In the genomic region with DNA sequence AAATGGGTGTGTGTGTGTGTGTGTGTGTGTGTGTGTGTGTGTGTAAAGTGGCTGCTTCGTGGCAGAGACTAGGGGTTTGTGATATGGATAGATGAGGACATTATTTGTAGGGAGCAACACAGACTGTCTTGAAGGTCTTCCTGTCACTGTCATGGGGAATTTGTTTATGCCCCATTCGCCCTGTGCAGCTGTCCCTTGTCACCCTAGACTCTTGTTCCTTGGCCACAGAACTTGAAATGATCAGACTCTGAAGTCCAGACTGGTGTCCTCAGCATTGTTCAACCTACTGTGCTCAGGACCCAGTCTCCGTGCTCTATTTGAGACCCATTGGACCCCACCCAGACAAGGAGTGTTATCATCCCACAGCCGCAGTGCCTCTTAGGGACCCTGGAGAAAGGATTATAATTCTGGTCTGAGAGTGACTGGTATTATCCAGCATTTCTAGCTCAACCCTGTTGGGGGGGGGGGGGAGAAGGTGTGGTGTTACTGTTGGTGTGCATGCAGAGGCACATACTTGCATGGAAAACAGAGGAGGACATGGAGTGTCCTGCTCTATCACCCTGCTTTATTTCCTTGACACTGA, we compare ENCODE assay signal across 34 mouse cellular contexts. TPM values are rescaled to one million over a fixed set of nuclear protein-coding genes. Genes with fewer than 3 reads are reported as not detected.
DNase-seq lines count a peak whose midpoint lies in the region; ATAC-seq and TF ChIP-seq lines count a peak whose summit lies in the region.
"Had no signal": no experiment of that assay in that cellular context is flagged by ENCODE, and none has a peak within 500 bp of the region (broad histone marks: within the 10 kb centered on the region; RNA-seq: fewer than 3 reads in every experiment).

No protein-coding gene starts in this region.

- peaks cover 31% of the 10 kb centered on the region for H3K4me1 ChIP-seq in heart, embryonic 13.5 days
- H3K4me1 ChIP-seq in heart, adult 2 months (ENCODE audit: control insufficient read depth, insufficient read depth, low read length), result peaks cover 7% of the 10 kb centered on the region
- H3K4me1 ChIP-seq in erythroblast, embryonic 14.5 days (ENCODE audit: control insufficient read depth), result peaks cover 71% of the 10 kb centered on the region
- H3K4me1 ChIP-seq in liver, embryonic 12.5 days, result peaks cover 51% of the 10 kb centered on the region
- H3K4me1 ChIP-seq in liver, postnatal 0 days (ENCODE audit: insufficient read depth), result peaks cover 20% of the 10 kb centered on the region
- H3K4me1 ChIP-seq: embryonic facial prominence, embryonic 10.5 days; embryonic facial prominence, embryonic 15.5 days; forebrain, embryonic 10.5 days; forebrain, embryonic 15.5 days; hindbrain, embryonic 13.5 days; limb, embryonic 15.5 days; midbrain, embryonic 10.5 days; neural tube, embryonic 12.5 days had no signal

- 57% methylated on average over 4 of the region's 4 CpGs for WGBS in heart, embryonic 13.5 days
- 59% methylated on average over 4 of the region's 4 CpGs for WGBS in heart, adult 2 months
- WGBS in liver, embryonic 12.5 days (ENCODE audit: insufficient replicate concordance), result 46% methylated on average over 4 of the region's 4 CpGs
- 58% methylated on average over 4 of the region's 4 CpGs for whole genome bisulfite sequencing in liver, postnatal 0 days (ENCODE audit: insufficient replicate concordance)

- no peak for TF ChIP-seq CTCF in heart, adult 2 months (IDR thresholded peaks at IDR 0.05)
- no peak for TF ChIP-seq CTCF in liver, postnatal 0 days (IDR thresholded peaks at IDR 0.05; ENCODE audit: low read depth)

- H3K79me2 ChIP-seq in heart, adult 2 months (replicated peaks; ENCODE audit: control insufficient read depth, insufficient read depth, low read length), result peaks cover 5% of the 10 kb centered on the region

- DNase-seq in heart, adult 2 months, result no peak
- DNase-seq in liver, postnatal 0 days, result no peak
- no peak for DNase-seq in frontal cortex, postnatal 14 days (ENCODE audit: low spot score in 2 of 2)
- no peak for DNase-seq in lung, adult 18-20 months
- no peak for DNase-seq in cerebellum, postnatal 10 days
- DNase-seq: adrenal gland, postnatal 36 days; cerebellum, adult 2 months; cerebellum, postnatal 25 days; gastrocnemius, postnatal 14 days; heart, adult 11 months; kidney, adult 9 months; kidney, postnatal 14 days; layer of hippocampus, adult 9-11 months; lung, postnatal 4 days; right cerebral cortex, adult 18-20 months; thymus, adult 18-20 months; thymus, postnatal 4 days had no signal

- no peak for TF ChIP-seq EP300 in heart, adult 2 months (IDR thresholded peaks at IDR 0.05; ENCODE audit: insufficient read depth, low read depth, low read length)
- no peak for TF ChIP-seq EP300 in liver, postnatal 0 days (IDR thresholded peaks at IDR 0.05; ENCODE audit: low read depth)

- H3K9ac ChIP-seq in heart, embryonic 13.5 days, result no peak overlapping the region
- H3K9ac ChIP-seq in heart, adult 2 months (ENCODE audit: low read depth, low read length), result no peak overlapping the region
- peak overlapping the region; percentile 19 for H3K9ac ChIP-seq in liver, embryonic 12.5 days
- H3K9ac ChIP-seq in liver, postnatal 0 days (replicated peaks), result no peak overlapping the region
- H3K9ac ChIP-seq: embryonic facial prominence, embryonic 15.5 days; forebrain, embryonic 15.5 days; heart, embryonic 15.5 days; hindbrain, embryonic 13.5 days; limb, embryonic 15.5 days; neural tube, embryonic 12.5 days had no signal

- peaks cover 26% of the 10 kb centered on the region for H3K36me3 ChIP-seq in heart, embryonic 13.5 days
- 0 out of 2 replicates have a peak, but pooled peaks cover 2% of the 10 kb centered on the region for H3K36me3 ChIP-seq in heart, adult 2 months (ENCODE audit: control insufficient read depth, insufficient read depth, low read length)
- peaks cover 82% of the 10 kb centered on the region for H3K36me3 ChIP-seq in erythroblast, embryonic 14.5 days (ENCODE audit: control insufficient read depth)
- peaks cover 34% of the 10 kb centered on the region for H3K36me3 ChIP-seq in liver, embryonic 12.5 days
- H3K36me3 ChIP-seq in liver, postnatal 0 days (replicated peaks; ENCODE audit: insufficient read depth, low read length), result peaks cover 11% of the 10 kb centered on the region

- no peak overlapping the region for H3K4me3 ChIP-seq in heart, embryonic 13.5 days
- no peak overlapping the region for H3K4me3 ChIP-seq in heart, adult 2 months
- peak overlapping the region; percentile 13 for H3K4me3 ChIP-seq in erythroblast, embryonic 14.5 days (replicated peaks)
- H3K4me3 ChIP-seq in liver, embryonic 12.5 days, result no peak overlapping the region
- H3K4me3 ChIP-seq in liver, postnatal 0 days (ENCODE audit: low read depth, low read length), result no peak overlapping the region
- H3K4me3 ChIP-seq: embryonic facial prominence, embryonic 10.5 days; embryonic facial prominence, embryonic 15.5 days; forebrain, embryonic 10.5 days; forebrain, embryonic 15.5 days; heart, embryonic 15.5 days; hindbrain, embryonic 13.5 days; limb, embryonic 10.5 days; limb, embryonic 15.5 days; midbrain, embryonic 10.5 days; myocyte; neural tube, embryonic 12.5 days had no signal

- H3K4me2 ChIP-seq in heart, embryonic 13.5 days, result no peak overlapping the region
- peak overlapping the region; percentile 32 for H3K4me2 ChIP-seq in liver, embryonic 12.5 days
- no peak overlapping the region; the same call in 1 of the 2 replicates for H3K4me2 ChIP-seq in liver, postnatal 0 days (ENCODE audit: low read depth, low read length)
- H3K4me2 ChIP-seq: embryonic facial prominence, embryonic 15.5 days; forebrain, embryonic 15.5 days; heart, embryonic 15.5 days; hindbrain, embryonic 13.5 days; limb, embryonic 15.5 days; neural tube, embryonic 12.5 days had no signal

- intact Hi-C loops in heart, adult 2 months (cut with DNase I), result no loop called here

- H3K27ac ChIP-seq in heart, embryonic 13.5 days (replicated peaks), result 0 out of 2 replicates have a peak overlapping the region, but pooled peaks have one; percentile 21
- H3K27ac ChIP-seq in heart, adult 2 months, result no peak overlapping the region
- H3K27ac ChIP-seq in liver, embryonic 12.5 days, result peak overlapping the region; percentile 75
- H3K27ac ChIP-seq in liver, postnatal 0 days (ENCODE audit: low read depth), result 0 out of 2 replicates have a peak overlapping the region, but pooled peaks have one; percentile 12
- H3K27ac ChIP-seq: embryonic facial prominence, embryonic 10.5 days; embryonic facial prominence, embryonic 15.5 days; forebrain, embryonic 10.5 days; forebrain, embryonic 15.5 days; heart, embryonic 15.5 days; hindbrain, embryonic 13.5 days; limb, embryonic 10.5 days; limb, embryonic 15.5 days; midbrain, embryonic 10.5 days; neural tube, embryonic 12.5 days; stomach, postnatal 0 days had no signal

- no peak for TF ChIP-seq POLR2A in heart, adult 2 months (IDR thresholded peaks at IDR 0.05; ENCODE audit: insufficient read depth, low read depth, low read length)

- ATAC-seq in heart, embryonic 13.5 days (ENCODE audit: extremely low read depth, insufficient number of reproducible peaks, low FRiP score, low TSS enrichment), result no peak
- peak; percentile 80 for ATAC-seq in liver, embryonic 12.5 days
- ATAC-seq in liver, postnatal 0 days, result 0 out of 2 replicates have a peak, but pooled peaks have one; percentile 8
- ATAC-seq: CD4-positive, CD25-positive, alpha-beta regulatory T cell, adult 4 months; forebrain, embryonic 15.5 days; intestine, postnatal 0 days had no signal

- H3K9me3 ChIP-seq in heart, embryonic 13.5 days, result no peaks in the 10 kb centered on the region
- no peaks in the 10 kb centered on the region for H3K9me3 ChIP-seq in erythroblast, embryonic 14.5 days (ENCODE audit: control insufficient read depth, low read length)
- no peaks in the 10 kb centered on the region for H3K9me3 ChIP-seq in liver, embryonic 12.5 days (replicated peaks)
- H3K9me3 ChIP-seq in liver, postnatal 0 days (ENCODE audit: low read length), result no peaks in the 10 kb centered on the region
- H3K9me3 ChIP-seq: embryonic facial prominence, embryonic 10.5 days; embryonic facial prominence, embryonic 15.5 days; forebrain, embryonic 10.5 days; forebrain, embryonic 15.5 days; heart, embryonic 15.5 days; hindbrain, embryonic 13.5 days; limb, embryonic 10.5 days; limb, embryonic 15.5 days; midbrain, embryonic 10.5 days; neural tube, embryonic 12.5 days had no signal

- no peaks in the 10 kb centered on the region for H3K27me3 ChIP-seq in heart, embryonic 13.5 days (replicated peaks)
- H3K27me3 ChIP-seq in heart, adult 2 months (ENCODE audit: control insufficient read depth, insufficient read depth, low read length), result no peaks in the 10 kb centered on the region
- no peaks in the 10 kb centered on the region for H3K27me3 ChIP-seq in erythroblast, embryonic 14.5 days (ENCODE audit: control insufficient read depth)
- no peaks in the 10 kb centered on the region for H3K27me3 ChIP-seq in liver, embryonic 12.5 days (replicated peaks)
- H3K27me3 ChIP-seq in liver, postnatal 0 days (ENCODE audit: insufficient read depth, low read length), result no peaks in the 10 kb centered on the region
- H3K27me3 ChIP-seq: embryonic facial prominence, embryonic 15.5 days; forebrain, embryonic 15.5 days; heart, embryonic 15.5 days; hindbrain, embryonic 13.5 days; limb, embryonic 15.5 days; neural tube, embryonic 12.5 days had no signal

RNA-seq across cellular contexts. Expression of gene Carm1, which starts 18.4 kb away (rescaled TPM):
- 25.9 and 27.9 TPM in 2 replicates for polyA plus RNA-seq in heart, embryonic 13.5 days (2015; fragmentation: Nextera tagmentation; extraction: Ambion mirVana)
- total RNA-seq in heart, adult 2 months (2021), result 10 to 100 TPM; 61.5 to 66.5 TPM
- 65.4 and 77.6 TPM in 2 replicates for polyA plus RNA-seq in heart, adult 2 months (2012; rRNA removed)
- 41.9 and 46.0 TPM in 2 replicates for polyA plus RNA-seq in erythroblast, embryonic 14.5 days (2012)
- polyA plus RNA-seq in liver, embryonic 12.5 days (2016; fragmentation: Nextera tagmentation; extraction: Ambion mirVana), result 39.0 and 41.0 TPM in 2 replicates
- polyA plus RNA-seq in liver, postnatal 0 days (2015; fragmentation: Nextera tagmentation; extraction: Ambion mirVana), result 8.6 TPM in 2 replicates

RNA-seq across cellular contexts. Expression of gene Timm29, which starts 27.4 kb away (rescaled TPM):
- polyA plus RNA-seq in heart, embryonic 13.5 days (2015; fragmentation: Nextera tagmentation; extraction: Ambion mirVana), result 23.1 and 25.2 TPM in 2 replicates
- total RNA-seq in heart, adult 2 months (2021), result 10 to 100 TPM; 55.2 to 63.8 TPM
- polyA plus RNA-seq in heart, adult 2 months (2012; rRNA removed), result 35.2 and 58.6 TPM in 2 replicates
- 0.74 and 1.2 TPM in 2 replicates for polyA plus RNA-seq in erythroblast, embryonic 14.5 days (2012)
- 31.6 and 32.8 TPM in 2 replicates for polyA plus RNA-seq in liver, embryonic 12.5 days (2016; fragmentation: Nextera tagmentation; extraction: Ambion mirVana)
- 12.5 and 13.0 TPM in 2 replicates for polyA plus RNA-seq in liver, postnatal 0 days (2015; fragmentation: Nextera tagmentation; extraction: Ambion mirVana)

RNA-seq across cellular contexts. Expression of gene Yipf2, which starts 27.5 kb away (rescaled TPM):
- polyA plus RNA-seq in heart, embryonic 13.5 days (2015; fragmentation: Nextera tagmentation; extraction: Ambion mirVana), result 15.2 and 16.6 TPM in 2 replicates
- total RNA-seq in heart, adult 2 months (2021), result 1 to 10 TPM; 6.4 to 8.0 TPM
- 11.2 and 12.5 TPM in 2 replicates for polyA plus RNA-seq in heart, adult 2 months (2012; rRNA removed)
- polyA plus RNA-seq in erythroblast, embryonic 14.5 days (2012), result 0.20 and 0.25 TPM in 2 replicates
- polyA plus RNA-seq in liver, embryonic 12.5 days (2016; fragmentation: Nextera tagmentation; extraction: Ambion mirVana), result 10.0 and 10.5 TPM in 2 replicates
- polyA plus RNA-seq in liver, postnatal 0 days (2015; fragmentation: Nextera tagmentation; extraction: Ambion mirVana), result 7.8 and 8.5 TPM in 2 replicates

RNA-seq across cellular contexts. Expression of gene AB124611, which starts 39.1 kb away (rescaled TPM):
- polyA plus RNA-seq in heart, embryonic 13.5 days (2015; fragmentation: Nextera tagmentation; extraction: Ambion mirVana), result 2.1 and 2.6 TPM in 2 replicates
- total RNA-seq in heart, adult 2 months (2021), result 1 to 10 TPM; 1.4 to 2.4 TPM
- polyA plus RNA-seq in heart, adult 2 months (2012; rRNA removed), result 1.5 TPM in 2 replicates
- polyA plus RNA-seq in erythroblast, embryonic 14.5 days (2012), result 0.13 and 0.39 TPM in 2 replicates
- 2.6 and 3.1 TPM in 2 replicates for polyA plus RNA-seq in liver, embryonic 12.5 days (2016; fragmentation: Nextera tagmentation; extraction: Ambion mirVana)
- 13.6 and 14.2 TPM in 2 replicates for polyA plus RNA-seq in liver, postnatal 0 days (2015; fragmentation: Nextera tagmentation; extraction: Ambion mirVana)

RNA-seq across cellular contexts. Expression of gene Smarca4, which starts 50.9 kb away (rescaled TPM):
- 56.1 and 57.9 TPM in 2 replicates for polyA plus RNA-seq in heart, embryonic 13.5 days (2015; fragmentation: Nextera tagmentation; extraction: Ambion mirVana)
- 10 to 100 TPM; 43.5 to 47.0 TPM for total RNA-seq in heart, adult 2 months (2021)
- 21.5 and 26.5 TPM in 2 replicates for polyA plus RNA-seq in heart, adult 2 months (2012; rRNA removed)
- 11.0 and 11.3 TPM in 2 replicates for polyA plus RNA-seq in erythroblast, embryonic 14.5 days (2012)
- polyA plus RNA-seq in liver, embryonic 12.5 days (2016; fragmentation: Nextera tagmentation; extraction: Ambion mirVana), result 47.0 and 47.2 TPM in 2 replicates
- polyA plus RNA-seq in liver, postnatal 0 days (2015; fragmentation: Nextera tagmentation; extraction: Ambion mirVana), result 12.8 and 14.3 TPM in 2 replicates
